Mouse (Mus musculus) myocyte (in vitro differentiated cells): ENCODE measurements around the gene Nr1h4. TPM values are rescaled to one million over a fixed set of nuclear protein-coding genes. Genes with fewer than 3 reads are reported as not detected.

Experiments used
- H3K27me3 ChIP-seq: one replicate; pipeline ENCODE4 v1.6.1; 2011; ENCODE audit not compliant: control insufficient read depth, insufficient read depth, insufficient read length
- H3K36me3 ChIP-seq: one replicate; pipeline ENCODE4 v1.6.1; 2011; ENCODE audit not compliant: control insufficient read depth, insufficient read depth
- H3K4me2 ChIP-seq: one replicate; pipeline ENCODE4 v1.6.1; 2011; ENCODE audit warnings: low read depth, control low read depth
- H3K4me3 ChIP-seq: one replicate; pipeline ENCODE4 v1.5.1; 2011; ENCODE audit warnings: mild to moderate bottlenecking, control low read depth, moderate library complexity
- H3K79me2 ChIP-seq: one replicate; pipeline ENCODE4 v1.6.1; 2011; ENCODE audit not compliant: control insufficient read depth, insufficient read depth
- H3ac ChIP-seq: one replicate; pipeline ENCODE4 v1.6.1; 2011; ENCODE audit not compliant: control insufficient read depth, insufficient read length
- CEBPB ChIP-seq: IDR thresholded peaks from 2 replicates; pipeline ENCODE4 v1.6.1; 2011; ENCODE audit warnings: mild to moderate bottlenecking, moderate library complexity; ENCODE audit not compliant: poor library complexity, insufficient read depth, severe bottlenecking
- E2F4 ChIP-seq: IDR thresholded peaks from one replicate; pipeline ENCODE4 v1.6.1; 2011; ENCODE audit warnings: mild to moderate bottlenecking, control low read depth, moderate library complexity; ENCODE audit not compliant: insufficient read depth
- MAX ChIP-seq: IDR thresholded peaks from one replicate; pipeline ENCODE4 v1.6.1; 2011; ENCODE audit warnings: low read depth, mild to moderate bottlenecking, control low read depth
- MYOD1 ChIP-seq, 3 experiments: IDR thresholded peaks; one replicate each; pipeline ENCODE4 v1.6.1; 2011; ENCODE audit warnings: control low read depth in 2 of 3, low read depth in 2 of 3, mild to moderate bottlenecking in 2 of 3, moderate library complexity in 1 of 3; ENCODE audit not compliant: insufficient read length in 2 of 3, control insufficient read depth in 1 of 3
- MYOG ChIP-seq, 3 experiments: IDR thresholded peaks; one replicate each; pipeline ENCODE4 v1.6.1; 2011; ENCODE audit warnings: control low read depth in 2 of 3, low read depth in 2 of 3, mild to moderate bottlenecking in 2 of 3; ENCODE audit not compliant: insufficient read length in 2 of 3, control insufficient read depth in 1 of 3, insufficient read depth in 1 of 3
- POLR2A ChIP-seq: IDR thresholded peaks from one replicate; pipeline ENCODE4 v1.6.1; 2011; ENCODE audit warnings: low read depth, mild to moderate bottlenecking, control low read depth, moderate library complexity; ENCODE audit not compliant: insufficient read length
- POLR2AphosphoS2 ChIP-seq: IDR thresholded peaks from one replicate; pipeline ENCODE4 v1.6.1; 2011; ENCODE audit warnings: low read depth, control low read depth; ENCODE audit not compliant: insufficient read length
- REST ChIP-seq: IDR thresholded peaks from one replicate; pipeline ENCODE4 v1.6.1; 2011; ENCODE audit warnings: mild to moderate bottlenecking, control low read depth, moderate library complexity; ENCODE audit not compliant: insufficient read depth, insufficient read length
- SRF ChIP-seq: IDR thresholded peaks from one replicate; pipeline ENCODE4 v1.6.1; 2011; ENCODE audit warnings: low read depth; ENCODE audit not compliant: control insufficient read depth, insufficient read length
- TCF12 ChIP-seq: IDR thresholded peaks from one replicate; pipeline ENCODE4 v1.6.1; 2011; ENCODE audit warnings: mild to moderate bottlenecking, control low read depth; ENCODE audit not compliant: poor library complexity, insufficient read depth, severe bottlenecking
- TCF3 ChIP-seq: IDR thresholded peaks from one replicate; pipeline ENCODE4 v1.6.1; 2011; ENCODE audit warnings: low read depth, control low read depth; ENCODE audit not compliant: insufficient read length
- USF1 ChIP-seq: IDR thresholded peaks from one replicate; pipeline ENCODE4 v1.6.1; 2011; ENCODE audit warnings: low read depth, mild to moderate bottlenecking, control low read depth, moderate library complexity
- polyA plus RNA-seq: library from polyadenylated mRNA; unstranded; fragments of >200 nt; fragmentation: generic; extraction: Trizol; gene quantifications from one replicate; pipeline ENCODE4 v1.2.1, GENCODE M21; 2012; ENCODE audit warnings: missing spikeins

Gene Nr1h4
- polyA plus RNA-seq, 1 experiment, result not detected

DNA sequence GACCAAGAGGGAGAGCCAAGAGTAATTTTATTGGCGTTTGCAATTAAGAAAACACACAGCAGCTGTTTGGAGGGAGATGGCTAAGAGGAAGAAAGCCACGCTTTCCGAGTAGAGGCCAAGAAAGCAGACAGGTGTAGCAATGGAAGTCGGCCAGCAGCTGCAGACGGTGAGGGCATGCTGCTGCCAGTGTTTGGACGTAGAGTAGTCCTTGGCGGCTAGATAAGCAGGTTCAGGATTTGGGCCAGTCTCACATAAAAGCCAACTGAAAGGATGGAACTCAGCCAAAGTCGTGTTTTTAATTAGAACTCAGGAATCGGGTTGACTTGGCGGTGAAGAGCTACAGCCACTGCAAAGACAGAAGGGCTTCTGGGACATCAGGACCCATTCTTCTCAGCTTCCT, 83.0 kb downstream of the Nr1h4 start:
- Histone ChIP-seq H3K4me2 (no peak overlapping the region), H3K79me2 (no peaks in the 10 kb centered on the region), H3ac (no peak overlapping the region), H3K36me3 (no peaks in the 10 kb centered on the region), H3K27me3 (no peaks in the 10 kb centered on the region), H3K4me3 (no peak overlapping the region)
- TF ChIP-seq POLR2AphosphoS2 (no peak), CEBPB (no peak), TCF3 (peak; percentile 53), SRF (no peak), MYOG (IDR thresholded peaks at IDR 0.05; ENCODE audit: control insufficient read depth in 1 of 3, insufficient read depth in 1 of 3, insufficient read length in 2 of 3, low read depth in 2 of 3) (peak in 2 of 3 experiments; percentile 87 to 89), E2F4 (no peak), USF1 (no peak), TCF12 (peak; percentile 22), MYOD1 (IDR thresholded peaks at IDR 0.05; ENCODE audit: control insufficient read depth in 1 of 3, insufficient read length in 2 of 3, low read depth in 2 of 3) (peak in 2 of 3 experiments; percentile 84), REST (no peak)

DNA sequence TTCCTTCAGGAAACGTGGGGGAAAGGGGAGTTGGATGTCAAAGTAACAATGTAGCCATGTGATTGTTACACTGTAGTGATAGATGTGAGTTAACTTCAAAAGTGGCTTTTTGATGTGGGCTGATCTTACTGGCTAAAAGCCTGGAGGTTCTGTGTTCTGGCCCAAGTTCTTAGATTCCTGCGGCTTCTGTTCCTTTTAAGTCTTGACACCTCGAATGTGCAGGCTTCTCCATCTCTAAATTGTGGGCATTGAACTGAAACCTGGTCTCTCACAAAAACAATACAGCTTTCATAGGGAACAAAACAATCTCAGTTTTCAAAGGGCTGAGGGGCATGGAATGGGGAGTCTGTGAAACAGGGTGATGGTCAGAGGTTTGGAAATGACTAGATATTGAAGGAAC, 89.0 kb downstream of the Nr1h4 start:
- H3K4me3 ChIP-seq, result peak overlapping the region; percentile 84
- H3ac ChIP-seq, result no peak overlapping the region
- no peaks in the 10 kb centered on the region for H3K27me3 ChIP-seq
- TF ChIP-seq MAX (no peak), E2F4 (no peak), REST (no peak), MYOD1 (IDR thresholded peaks at IDR 0.05; ENCODE audit: control insufficient read depth in 1 of 3, insufficient read length in 2 of 3, low read depth in 2 of 3) (no peak), USF1 (no peak), POLR2AphosphoS2 (no peak), TCF12 (no peak), SRF (no peak), TCF3 (no peak), CEBPB (no peak), POLR2A (no peak), MYOG (IDR thresholded peaks at IDR 0.05; ENCODE audit: control insufficient read depth in 1 of 3, insufficient read depth in 1 of 3, insufficient read length in 2 of 3, low read depth in 2 of 3) (no peak)
- H3K79me2 ChIP-seq, result peaks cover 17% of the 10 kb centered on the region
- H3K36me3 ChIP-seq, result no peaks in the 10 kb centered on the region
- H3K4me2 ChIP-seq, result peak overlapping the region; percentile 82

DNA sequence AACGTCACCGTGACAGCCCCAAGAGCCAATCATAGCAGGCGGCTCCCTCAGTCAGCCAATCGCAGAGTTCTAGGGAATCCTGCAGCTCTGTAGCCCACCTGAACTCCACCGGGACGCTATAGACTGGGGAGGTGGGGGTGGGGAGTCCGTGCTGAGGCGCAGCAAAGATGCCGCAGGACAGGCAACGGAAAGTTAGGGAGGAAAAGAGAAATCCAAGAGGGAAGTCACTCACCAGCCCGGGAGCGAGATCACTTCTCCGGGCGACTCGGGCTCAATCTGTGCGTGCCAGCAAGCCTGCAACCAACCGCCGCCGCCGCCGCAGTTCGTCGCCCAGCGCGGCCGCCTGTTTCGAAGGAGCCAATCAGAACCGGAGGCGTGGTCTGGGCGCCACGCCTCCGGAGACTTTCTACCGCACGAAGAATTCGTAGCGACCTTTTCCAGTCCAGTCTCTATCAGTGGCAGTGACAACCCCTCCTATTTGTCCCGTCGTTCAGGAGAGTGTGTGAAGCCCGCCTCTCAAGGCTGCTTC, 89.7 kb downstream of the Nr1h4 start, which contains the start of gene Gas2l3:
Gene Gas2l3 (minus strand): TSS at position 345 of the 529 bp plus-strand sequence.
- no peaks in the 10 kb centered on the region for H3K27me3 ChIP-seq
- no peaks in the 10 kb centered on the region for H3K36me3 ChIP-seq
- H3K4me2 ChIP-seq, result peak within 1 kb of the TSS; percentile 82
- TF ChIP-seq POLR2A (peak; percentile 52), E2F4 (peak; percentile 38), TCF12 (no peak), REST (no peak), MYOG (IDR thresholded peaks at IDR 0.05; ENCODE audit: control insufficient read depth in 1 of 3, insufficient read depth in 1 of 3, insufficient read length in 2 of 3, low read depth in 2 of 3) (no peak), POLR2AphosphoS2 (peak; percentile 45), MYOD1 (IDR thresholded peaks at IDR 0.05; ENCODE audit: control insufficient read depth in 1 of 3, insufficient read length in 2 of 3, low read depth in 2 of 3) (no peak)
- peaks cover 17% of the 10 kb centered on the region for H3K79me2 ChIP-seq
- no peak within 1 kb of the TSS for H3ac ChIP-seq
- H3K4me3 ChIP-seq, result peak within 1 kb of the TSS; percentile 84

DNA sequence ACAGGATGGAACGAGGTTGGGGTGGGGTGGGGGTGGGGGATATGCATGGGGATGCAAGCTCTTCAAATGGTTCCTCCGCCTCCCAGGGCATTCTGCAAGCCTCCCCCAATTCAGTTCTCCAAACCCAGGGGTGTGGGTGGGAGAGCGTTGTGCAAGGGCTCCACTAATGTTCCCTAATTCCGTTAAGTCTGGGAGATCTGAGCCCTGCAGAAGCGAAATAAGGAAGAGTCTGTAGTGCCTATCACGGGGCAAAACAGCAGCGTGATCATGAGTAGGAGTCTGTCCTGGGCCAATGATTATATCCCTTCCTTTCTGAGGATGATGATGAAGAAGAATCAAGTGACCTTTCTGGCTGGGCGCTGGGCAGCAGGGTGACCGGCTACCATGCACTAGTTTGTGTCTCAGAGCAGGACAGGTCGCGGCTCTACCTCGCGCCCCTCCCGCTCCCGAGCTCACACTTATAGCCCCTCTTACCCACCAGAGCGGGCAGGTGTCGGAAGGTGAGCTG, 90.2 kb downstream of the Nr1h4 start:
- no peak overlapping the region for H3ac ChIP-seq
- TF ChIP-seq POLR2AphosphoS2, result no peak

DNA sequence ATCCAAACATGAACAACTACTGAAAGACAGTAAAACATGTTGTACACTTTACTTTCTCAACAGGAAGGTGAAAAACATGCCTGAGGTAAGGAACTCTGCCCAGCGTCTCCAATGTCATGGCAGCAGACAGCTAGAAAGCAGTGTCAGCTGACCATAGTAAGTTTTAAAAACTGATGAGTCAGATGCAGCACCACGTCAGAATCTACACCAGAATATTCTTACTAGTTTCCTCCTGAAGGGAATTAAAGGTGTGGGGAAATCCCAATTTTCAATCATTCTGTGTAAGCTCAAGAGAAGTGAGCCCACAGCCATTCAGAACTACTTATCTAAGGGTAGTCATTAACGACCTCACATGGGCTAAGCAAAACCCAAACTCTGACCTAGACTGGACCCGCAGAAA, 90.7 kb downstream of the Nr1h4 start:
- H3K4me2 ChIP-seq, result peak overlapping the region; percentile 80
- H3K36me3 ChIP-seq, result no peaks in the 10 kb centered on the region
- TF ChIP-seq USF1 (peak; percentile 73), REST (no peak)
- H3ac ChIP-seq, result no peak overlapping the region
- no peaks in the 10 kb centered on the region for H3K27me3 ChIP-seq
- peaks cover 19% of the 10 kb centered on the region for H3K79me2 ChIP-seq
- H3K4me3 ChIP-seq, result peak overlapping the region; percentile 84

More for the DNA sequence above, 90.2 kb downstream of the Nr1h4 start:
- Histone ChIP-seq H3K4me3 (peak overlapping the region; percentile 84), H3K4me2 (peak overlapping the region; percentile 80), H3K27me3 (no peaks in the 10 kb centered on the region), H3K79me2 (peaks cover 17% of the 10 kb centered on the region), H3K36me3 (no peaks in the 10 kb centered on the region)
